Mouse (Mus musculus): ENCODE measurements at regions not wholly inside any gene's neighbourhood (a gene's known extent, or its start where the extent isn't known, plus 50 kb on each side); places are given as distances from the start of the nearest gene placed in this dataset.

- no peak for DNase-seq (ENCODE audit: low read depth, low spot score)
- H3K79me2 ChIP-seq (ENCODE audit: control insufficient read depth, insufficient read depth, low read length, poor library complexity): no peaks in the 10 kb centered on the region
- H3K9ac ChIP-seq (ENCODE audit: control insufficient read depth, low read depth, low read length, poor library complexity, severe bottlenecking): no peak overlapping the region
- TF ChIP-seq CHD1 (IDR thresholded peaks at IDR 0.05; ENCODE audit: low read depth, low read length): no peak
- no peak for TF ChIP-seq EP300 (IDR thresholded peaks at IDR 0.05; ENCODE audit: low read depth in 1 of 2, low read length in 2 of 2)
- no peak for TF ChIP-seq SMC3 (IDR thresholded peaks at IDR 0.05; ENCODE audit: low read depth, low read length)
- no peak for TF ChIP-seq JUND (IDR thresholded peaks at IDR 0.05; ENCODE audit: low read depth, low read length)
- TF ChIP-seq MYC (IDR thresholded peaks at IDR 0.05; ENCODE audit: low read depth, low read length): no peak
- no peak for TF ChIP-seq NELFE (IDR thresholded peaks at IDR 0.05; ENCODE audit: low read depth, low read length)
- TF ChIP-seq RCOR1 (IDR thresholded peaks at IDR 0.05; ENCODE audit: low read depth, low read length): no peak
- no peak for TF ChIP-seq POLR2AphosphoS5 (IDR thresholded peaks at IDR 0.05; ENCODE audit: borderline replicate concordance, low read depth, low read length)
- no peak for TF ChIP-seq CHD2 (IDR thresholded peaks at IDR 0.05; ENCODE audit: low read length)
- no peak for TF ChIP-seq GABPA (IDR thresholded peaks at IDR 0.05; ENCODE audit: low read depth, low read length)
- TF ChIP-seq USF1 (IDR thresholded peaks at IDR 0.05; ENCODE audit: low read depth, low read length): no peak
- no peak for TF ChIP-seq E2F4 (IDR thresholded peaks at IDR 0.05; ENCODE audit: borderline replicate concordance, low read depth, low read length)
- TF ChIP-seq CTCF (IDR thresholded peaks at IDR 0.05 in 2 of 3, conservative IDR thresholded peaks at IDR 0.05 in 1 of 3; ENCODE audit: control insufficient read depth in 1 of 3, insufficient read depth in 1 of 3, low read depth in 2 of 3, low read length in 3 of 3, poor library complexity in 1 of 3, severe bottlenecking in 1 of 3): no peak
- TF ChIP-seq NRF1 (IDR thresholded peaks at IDR 0.05; ENCODE audit: insufficient read depth, low read depth, low read length, poor library complexity, severe bottlenecking): no peak
- H3K36me3 ChIP-seq (ENCODE audit: control insufficient read depth in 1 of 2, insufficient read depth in 2 of 2, low read length in 2 of 2): no peaks in the 10 kb centered on the region
- no peaks in the 10 kb centered on the region for H3K9me3 ChIP-seq (replicated peaks; ENCODE audit: insufficient read depth, low read length)
- no peak overlapping the region for H3K27ac ChIP-seq (ENCODE audit: control insufficient read depth, low read depth, low read length)
- no peaks in the 10 kb centered on the region for H3K27me3 ChIP-seq (ENCODE audit: control insufficient read depth in 1 of 2, insufficient read depth in 2 of 2, low read length in 2 of 2)
- H3K4me1 ChIP-seq (ENCODE audit: control insufficient read depth in 1 of 2, insufficient read depth in 2 of 2, low read length in 2 of 2): no peaks in the 10 kb centered on the region
- no peak overlapping the region for H3K4me3 ChIP-seq (ENCODE audit: control insufficient read depth in 1 of 2, insufficient read depth in 1 of 2, low read depth in 2 of 2, low read length in 2 of 2)
Measured at GRCm38 (mm10) chr5:119010048-119010447, 449.6 kb downstream of the Med13l start.

- Histone ChIP-seq H3K4me3 (ENCODE audit: control insufficient read depth in 1 of 2, insufficient read depth in 1 of 2, low read depth in 2 of 2, low read length in 2 of 2) (no peak overlapping the region), H3K9me3 (replicated peaks; ENCODE audit: insufficient read depth, low read length) (no peaks in the 10 kb centered on the region), H3K9ac (ENCODE audit: control insufficient read depth, low read depth, low read length, poor library complexity, severe bottlenecking) (no peak overlapping the region), H3K79me2 (ENCODE audit: control insufficient read depth, insufficient read depth, low read length, poor library complexity) (no peaks in the 10 kb centered on the region), H3K27ac (ENCODE audit: control insufficient read depth, low read depth, low read length) (no peak overlapping the region), H3K36me3 (ENCODE audit: control insufficient read depth in 1 of 2, insufficient read depth in 2 of 2, low read length in 2 of 2) (no peaks in the 10 kb centered on the region), H3K4me1 (ENCODE audit: control insufficient read depth in 1 of 2, insufficient read depth in 2 of 2, low read length in 2 of 2) (no peaks in the 10 kb centered on the region), H3K27me3 (ENCODE audit: control insufficient read depth in 1 of 2, insufficient read depth in 2 of 2, low read length in 2 of 2) (no peaks in the 10 kb centered on the region)
- TF ChIP-seq CHD2 (IDR thresholded peaks at IDR 0.05; ENCODE audit: low read length): no peak
- DNase-seq (ENCODE audit: low read depth, low spot score): no peak
Measured at GRCm38 (mm10) chr5:119015181-119015580, 454.7 kb downstream of the Med13l start.

- H3K9ac ChIP-seq (ENCODE audit: control insufficient read depth, low read depth, low read length, poor library complexity, severe bottlenecking): no peak overlapping the region
- DNase-seq (ENCODE audit: low read depth, low spot score): no peak
- H3K36me3 ChIP-seq (ENCODE audit: control insufficient read depth in 1 of 2, insufficient read depth in 2 of 2, low read length in 2 of 2): no peaks in the 10 kb centered on the region
- H3K27me3 ChIP-seq (ENCODE audit: control insufficient read depth in 1 of 2, insufficient read depth in 2 of 2, low read length in 2 of 2): no peaks in the 10 kb centered on the region
- no peaks in the 10 kb centered on the region for H3K4me1 ChIP-seq (ENCODE audit: control insufficient read depth in 1 of 2, insufficient read depth in 2 of 2, low read length in 2 of 2)
- H3K4me3 ChIP-seq (ENCODE audit: control insufficient read depth in 1 of 2, insufficient read depth in 1 of 2, low read depth in 2 of 2, low read length in 2 of 2): no peak overlapping the region
- no peaks in the 10 kb centered on the region for H3K79me2 ChIP-seq (ENCODE audit: control insufficient read depth, insufficient read depth, low read length, poor library complexity)
- H3K27ac ChIP-seq (ENCODE audit: control insufficient read depth, low read depth, low read length): no peak overlapping the region
- no peaks in the 10 kb centered on the region for H3K9me3 ChIP-seq (replicated peaks; ENCODE audit: insufficient read depth, low read length)
- no peak for TF ChIP-seq HCFC1 (IDR thresholded peaks at IDR 0.05; ENCODE audit: low read depth, low read length)
- TF ChIP-seq ZMIZ1 (IDR thresholded peaks at IDR 0.05; ENCODE audit: low read depth, low read length): no peak
- no peak for TF ChIP-seq NRF1 (IDR thresholded peaks at IDR 0.05; ENCODE audit: insufficient read depth, low read depth, low read length, poor library complexity, severe bottlenecking)
- TF ChIP-seq USF2 (IDR thresholded peaks at IDR 0.05; ENCODE audit: borderline replicate concordance in 1 of 2, insufficient read depth in 1 of 2, low read depth in 1 of 2, low read length in 2 of 2): no peak
Measured at GRCm38 (mm10) chr5:119015606-119016255, 455.3 kb downstream of the Med13l start.
